Mouse (Mus musculus) left cerebral cortex, postnatal 25 days (tissue): Measurements from ENCODE around the gene Sidt2. TPM values are rescaled to one million over a fixed set of nuclear protein-coding genes. Genes with fewer than 3 reads are reported as not detected.

ENCODE experiments used
- DNase-seq, 2 experiments: peaks; one replicate each; pipeline ENCODE4 v3.0.0; 2022; ENCODE audit warnings: low spot score in 2 of 2, mixed read lengths in 1 of 2
- intact Hi-C: fragments of 180-260 bp; cut with DNase I; formaldehyde crosslinking; loops from one replicate; pipeline ENCODE4 v1.15.1; 2025
- total RNA-seq, 2 experiments: library from RNA; stranded (reverse); gene quantifications; 2 replicates each; pipeline ENCODE4 v1.2.3; 2021

Sidt2 gene
- total RNA-seq, 2 experiments from 2014 or later, result 85.2 to 91.7 TPM

- intact Hi-C loops, result no loop called here
- no peak for DNase-seq
These were observed 2.2 kb downstream of the Sidt2 start for GRCm38 (mm10) chr9:45952890-45953289.

GRCm38 (mm10) chr9:45952057-45952456 is 3.0 kb downstream of the Sidt2 start:
- intact Hi-C loops, result no loop called here
- DNase-seq, result no peak

GRCm38 (mm10) chr9:45946872-45947183 is 8.2 kb downstream of the Sidt2 start:
- intact Hi-C loops, result no loop called here
- DNase-seq, result no peak

GRCm38 (mm10) chr9:45946182-45946871 is 8.7 kb downstream of the Sidt2 start:
- DNase-seq, result no peak
- intact Hi-C loops, result no loop called here

- intact Hi-C loops, result no loop called here
- DNase-seq, result no peak
These were observed 9.3 kb downstream of the Sidt2 start for GRCm38 (mm10) chr9:45945721-45946120.

GRCm38 (mm10) chr9:45944506-45945400 is 10.3 kb downstream of the Sidt2 start:
- no peak for DNase-seq
- intact Hi-C loops, result no loop called here

- intact Hi-C loops, result no loop called here
- no peak for DNase-seq
These were observed 11.2 kb downstream of the Sidt2 start for GRCm38 (mm10) chr9:45943628-45944505.

- DNase-seq, result no peak
- intact Hi-C loops, result no loop called here
These were observed 12.1 kb downstream of the Sidt2 start for GRCm38 (mm10) chr9:45942916-45943315.

- DNase-seq, result no peak
- intact Hi-C loops, result no loop called here
These were observed 12.6 kb downstream of the Sidt2 start for GRCm38 (mm10) chr9:45942464-45942863.

- intact Hi-C loops, result no loop called here
- no peak for DNase-seq
These were observed 13.6 kb downstream of the Sidt2 start for GRCm38 (mm10) chr9:45941329-45941888.

GRCm38 (mm10) chr9:45939794-45940193 is 15.3 kb downstream of the Sidt2 start:
- intact Hi-C loops, result no loop called here
- DNase-seq, result no peak

- intact Hi-C loops, result no loop called here
- DNase-seq, result no peak
These were observed 16.0 kb downstream of the Sidt2 start for GRCm38 (mm10) chr9:45938952-45939637.

GRCm38 (mm10) chr9:45938088-45938487 is 17.0 kb downstream of the Sidt2 start:
- DNase-seq, result no peak
- intact Hi-C loops, result no loop called here

- DNase-seq, result peak; percentile 43 to 65
- intact Hi-C loops, result no loop called here
These were observed 18.2 kb downstream of the Sidt2 start for GRCm38 (mm10) chr9:45936883-45937282.

GRCm38 (mm10) chr9:45935628-45936210 is 19.3 kb downstream of the Sidt2 start, which contains the start of gene Tagln:
Tagln (minus strand) TSS chr9:45936058.
- DNase-seq, result no peak
- intact Hi-C loops, result no loop called here

- DNase-seq, result peak in 1 of 2 experiments; percentile 65
- intact Hi-C loops, result no loop called here
These were observed 22.3 kb downstream of the Sidt2 start for GRCm38 (mm10) chr9:45932571-45933415.

- intact Hi-C loops, result no loop called here
These were observed 23.1 kb downstream of the Sidt2 start for GRCm38 (mm10) chr9:45931958-45932357.

GRCm38 (mm10) chr9:45929285-45929684 is 25.8 kb downstream of the Sidt2 start:
- DNase-seq, result no peak
- intact Hi-C loops, result no loop called here

More at GRCm38 (mm10) chr9:45931958-45932357, 23.1 kb downstream of the Sidt2 start:
- no peak for DNase-seq
